Mouse (Mus musculus) v-Abl transformed pro-B cells (cell line): ENCODE measurements around the gene C1ql3.

ENCODE experiments used
- in situ Hi-C, 2 experiments: fragments of 400-800 bp; cut with MboI; formaldehyde crosslinking; loops; one replicate each; pipeline ENCODE4 v1.15.1; 2025; ENCODE audit not compliant: unreplicated experiment in 2 of 2

Gene C1ql3

GRCm38 (mm10) chr2:12956703-12957424, 54.7 kb downstream of the C1ql3 start:
- in situ Hi-C loops, result no loop called here
